Mouse (Mus musculus) megakaryocyte, embryonic 14.5 days (primary cell): ENCODE results near the gene Cc2d1a.

ENCODE experiments used
- FLI1 ChIP-seq: IDR thresholded peaks from 2 replicates; pipeline ENCODE4 v1.6.1; 2012; ENCODE audit warnings: low read length, inconsistent platforms, mixed read lengths
- GATA1 ChIP-seq: IDR thresholded peaks from 3 replicates; pipeline ENCODE4 v1.6.1; 2012; ENCODE audit warnings: mixed read lengths, low read length, inconsistent platforms, borderline replicate concordance

DNA sequence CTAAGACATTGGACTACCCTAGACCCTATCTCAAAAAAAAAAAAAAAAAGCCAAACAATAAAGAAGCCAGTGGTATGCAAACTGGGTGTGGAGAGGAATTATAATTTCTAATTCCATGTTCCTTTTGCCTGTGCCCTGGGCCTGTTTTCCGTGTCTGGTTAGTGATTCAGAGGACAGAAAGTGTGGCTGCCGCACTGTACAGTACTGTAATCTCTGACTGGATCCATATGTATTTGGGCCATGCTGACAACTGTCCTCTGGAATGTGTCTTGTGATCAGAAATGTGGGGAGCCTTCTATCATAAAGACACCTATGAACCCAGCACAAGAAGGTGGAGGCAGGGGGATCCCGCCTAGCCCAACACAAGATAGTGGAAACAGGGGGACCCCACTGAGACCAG lies 25.6 kb downstream of the Cc2d1a start:
- no peak for TF ChIP-seq GATA1
- TF ChIP-seq FLI1: no peak
